Mouse (Mus musculus): ENCODE measurements around the gene Pdzk1ip1. TPM values are rescaled to one million over a fixed set of nuclear protein-coding genes. Genes with fewer than 3 reads are reported as not detected.
A peak's percentile ranks its signal among the peaks of the same experiment; 100 is the strongest.

Pdzk1ip1 gene
- polyA plus RNA-seq, 1 experiment from 2014 or later: 1.2 TPM

GRCm38 (mm10) chr4:115079821-115080349, 8.6 kb upstream of the Pdzk1ip1 start:
- Histone ChIP-seq H3K36me3 (no peaks in the 10 kb centered on the region), H3K4me3 (no peak overlapping the region), H3K9ac (replicated peaks) (no peak overlapping the region), H3K9me3 (no peaks in the 10 kb centered on the region), H3K4me1 (peaks cover 14% of the 10 kb centered on the region), H3K27ac (replicated peaks) (no peak overlapping the region), H3K4me2 (replicated peaks) (no peak overlapping the region), H3K27me3 (no peaks in the 10 kb centered on the region)
- no peak for ATAC-seq (replicated peaks)
- WGBS: 10% methylated on average over 5 of the region's 5 CpGs

DNA sequence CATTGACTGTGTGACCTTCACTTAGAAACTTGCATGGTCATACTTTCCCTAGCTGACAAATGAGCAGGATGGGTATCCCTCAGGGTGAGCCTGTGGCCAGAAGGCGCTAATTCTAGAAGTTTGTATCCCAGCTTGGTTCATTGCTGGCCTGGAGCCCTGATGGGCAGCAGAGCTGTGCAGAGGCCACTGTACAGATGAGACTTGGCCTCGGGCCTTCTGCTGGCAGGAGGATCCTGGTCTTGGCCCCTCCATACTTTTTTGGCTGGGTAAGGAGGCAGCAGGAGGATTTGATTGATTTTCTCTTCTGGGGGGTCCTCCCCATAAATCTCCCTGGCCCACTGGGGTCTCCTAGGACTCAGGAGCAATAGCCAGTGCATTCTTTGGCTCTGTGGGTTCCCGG, 5.5 kb upstream of the Pdzk1ip1 start:
- WGBS: 78% methylated on average over 3 of the region's 3 CpGs

DNA sequence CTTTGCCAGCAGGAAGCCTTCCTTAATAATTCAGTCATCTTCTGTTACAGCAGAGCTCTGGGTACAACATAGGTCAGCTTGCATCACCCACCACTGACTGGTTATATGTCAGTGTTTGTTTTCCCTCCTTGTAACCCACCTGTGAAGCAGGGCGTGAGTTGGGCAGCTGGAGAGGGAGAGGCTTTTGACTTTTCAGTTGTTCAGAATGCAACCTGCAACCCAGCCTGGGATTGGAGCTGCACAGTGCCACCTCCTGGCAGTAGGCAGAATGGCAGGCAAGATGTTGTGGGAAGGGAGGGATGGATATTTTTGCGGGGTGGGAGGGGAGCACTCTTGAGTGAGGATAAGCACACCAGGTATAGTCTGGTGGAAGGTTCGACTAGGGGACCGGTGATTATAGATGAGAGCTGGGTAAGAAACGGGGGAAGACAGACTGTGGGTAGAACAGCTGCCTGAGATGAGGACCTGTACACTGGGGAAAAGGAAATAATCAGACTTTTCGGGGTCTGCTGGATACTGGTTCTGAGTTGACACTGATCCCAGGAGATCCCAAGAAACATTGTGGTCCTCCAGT, 2.9 kb upstream of the Pdzk1ip1 start:
- Histone ChIP-seq H3K4me1 (no peaks in the 10 kb centered on the region), H3K27ac (replicated peaks) (no peak overlapping the region), H3K36me3 (no peaks in the 10 kb centered on the region), H3K9me3 (no peaks in the 10 kb centered on the region), H3K9ac (replicated peaks) (no peak overlapping the region), H3K4me2 (replicated peaks) (no peak overlapping the region), H3K27me3 (peaks cover 12% of the 10 kb centered on the region; the same call in 1 of the 2 replicates), H3K4me3 (no peak overlapping the region)
- WGBS: 16% methylated on average over 6 of the region's 6 CpGs
- peak; percentile 53; the same call in 1 of the 2 replicates for ATAC-seq (replicated peaks)

More for the DNA sequence above, 5.5 kb upstream of the Pdzk1ip1 start:
- no peak overlapping the region for H3K4me2 ChIP-seq (replicated peaks)
- H3K4me1 ChIP-seq: peaks cover 14% of the 10 kb centered on the region
- no peaks in the 10 kb centered on the region for H3K9me3 ChIP-seq
- peaks cover 11% of the 10 kb centered on the region; the same call in 1 of the 2 replicates for H3K27me3 ChIP-seq
- H3K4me3 ChIP-seq: no peak overlapping the region
- H3K36me3 ChIP-seq: no peaks in the 10 kb centered on the region
- no peak for ATAC-seq (replicated peaks)
- H3K9ac ChIP-seq (replicated peaks): no peak overlapping the region
- no peak overlapping the region for H3K27ac ChIP-seq (replicated peaks)

- H3K4me1 ChIP-seq: no peaks in the 10 kb centered on the region
- 69% methylated on average over 4 of the region's 4 CpGs for WGBS
- no peak overlapping the region for H3K9ac ChIP-seq (replicated peaks)
- H3K4me3 ChIP-seq: no peak overlapping the region
- ATAC-seq (replicated peaks): no peak
- peaks cover 12% of the 10 kb centered on the region; the same call in 1 of the 2 replicates for H3K27me3 ChIP-seq
- H3K36me3 ChIP-seq: no peaks in the 10 kb centered on the region
- no peak overlapping the region for H3K4me2 ChIP-seq (replicated peaks)
- H3K27ac ChIP-seq (replicated peaks): no peak overlapping the region
- no peaks in the 10 kb centered on the region for H3K9me3 ChIP-seq
Observed at GRCm38 (mm10) chr4:115086257-115086656, 2.3 kb upstream of the Pdzk1ip1 start.

DNA sequence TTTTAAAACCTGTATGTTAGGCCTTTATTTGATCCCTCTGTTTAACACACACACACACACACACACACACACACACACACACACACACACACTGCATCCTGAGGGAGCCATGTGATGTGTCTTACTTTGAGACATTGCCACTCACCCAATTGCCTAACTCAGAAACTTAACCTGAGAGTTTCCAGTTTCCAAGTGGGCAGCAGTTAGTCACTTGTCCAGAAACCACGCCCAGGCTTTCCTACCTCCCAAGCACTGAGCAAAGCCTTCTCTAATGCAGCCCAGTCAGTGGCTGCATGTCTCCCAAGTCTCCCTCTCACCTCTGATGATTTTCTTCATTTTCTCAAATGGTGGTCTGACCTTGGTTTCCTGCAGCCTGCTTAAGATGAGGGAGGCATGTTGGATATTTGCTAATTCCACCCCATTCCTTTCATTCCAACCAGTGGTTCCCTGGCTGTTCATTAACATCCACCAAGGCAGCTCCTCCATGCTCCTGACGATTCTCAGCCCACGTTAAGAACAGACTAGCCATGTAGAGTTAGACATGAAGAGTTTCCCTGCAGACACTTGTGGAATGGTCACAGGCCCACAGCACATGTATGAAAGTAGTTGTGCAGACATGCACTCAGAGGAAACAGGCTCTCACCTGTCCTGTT, 1.6 kb upstream of the Pdzk1ip1 start:
- no peak for ATAC-seq (replicated peaks)
- Histone ChIP-seq H3K27ac (replicated peaks) (no peak overlapping the region), H3K36me3 (no peaks in the 10 kb centered on the region), H3K9me3 (no peaks in the 10 kb centered on the region), H3K4me2 (replicated peaks) (no peak overlapping the region), H3K4me1 (no peaks in the 10 kb centered on the region), H3K9ac (replicated peaks) (no peak overlapping the region), H3K4me3 (no peak overlapping the region), H3K27me3 (peaks cover 12% of the 10 kb centered on the region; the same call in 1 of the 2 replicates)
- WGBS: 68% methylated on average over 3 of the region's 3 CpGs

- WGBS: 80% methylated on average over 2 of the region's 2 CpGs
- H3K27me3 ChIP-seq: peaks cover 24% of the 10 kb centered on the region
- ATAC-seq (replicated peaks): no peak
Observed at GRCm38 (mm10) chr4:115090592-115090991, 2.1 kb downstream of the Pdzk1ip1 start.

GRCm38 (mm10) chr4:115091806-115092205, 3.3 kb downstream of the Pdzk1ip1 start:
- no peak overlapping the region for H3K27ac ChIP-seq (replicated peaks)
- H3K4me1 ChIP-seq: peaks cover 8% of the 10 kb centered on the region
- no peaks in the 10 kb centered on the region for H3K9me3 ChIP-seq
- WGBS: 87% methylated on average over 3 of the region's 3 CpGs
- no peak for ATAC-seq (replicated peaks)
- no peak overlapping the region for H3K9ac ChIP-seq (replicated peaks)
- peaks cover 28% of the 10 kb centered on the region for H3K27me3 ChIP-seq
- H3K36me3 ChIP-seq: no peaks in the 10 kb centered on the region
- no peak overlapping the region for H3K4me2 ChIP-seq (replicated peaks)
- H3K4me3 ChIP-seq: no peak overlapping the region

More at GRCm38 (mm10) chr4:115090592-115090991, 2.1 kb downstream of the Pdzk1ip1 start:
- Histone ChIP-seq H3K9me3 (no peaks in the 10 kb centered on the region), H3K36me3 (no peaks in the 10 kb centered on the region), H3K9ac (replicated peaks) (no peak overlapping the region), H3K4me3 (no peak overlapping the region), H3K27ac (replicated peaks) (no peak overlapping the region), H3K4me2 (replicated peaks) (no peak overlapping the region), H3K4me1 (peaks cover 1% of the 10 kb centered on the region)

DNA sequence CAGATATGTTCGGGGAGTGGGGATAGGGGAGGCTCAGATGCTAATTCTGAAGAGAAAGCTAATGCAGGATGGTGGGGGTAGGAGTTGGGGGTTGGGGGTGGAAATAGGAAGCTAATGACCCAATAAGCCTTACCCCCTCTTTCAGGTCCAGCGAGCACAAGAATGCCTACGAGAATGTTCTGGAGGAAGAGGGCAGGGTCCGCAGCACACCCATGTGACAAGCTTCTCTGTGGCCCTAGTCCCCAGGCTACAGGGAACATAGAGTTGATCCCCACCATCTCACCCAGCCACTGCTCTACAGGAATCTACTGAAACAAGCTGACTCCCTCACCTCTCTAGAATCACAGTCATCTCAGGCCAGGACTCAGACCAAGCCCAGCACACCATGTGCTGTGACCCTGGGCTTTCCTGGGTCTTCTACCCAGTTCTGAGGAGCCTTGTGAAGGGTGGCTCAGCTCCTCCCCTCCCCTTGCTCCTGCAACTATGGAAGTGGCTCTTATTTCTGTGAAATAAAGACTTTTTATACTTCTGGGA, 4.9 kb downstream of the Pdzk1ip1 start:
- H3K4me2 ChIP-seq (replicated peaks): no peak overlapping the region
- no peak overlapping the region for H3K4me3 ChIP-seq
- peaks cover 11% of the 10 kb centered on the region for H3K4me1 ChIP-seq
- H3K9me3 ChIP-seq: no peaks in the 10 kb centered on the region
- H3K27me3 ChIP-seq: peaks cover 27% of the 10 kb centered on the region
- no peak for ATAC-seq (replicated peaks)
- H3K27ac ChIP-seq (replicated peaks): no peak overlapping the region
- 82% methylated on average over 4 of the region's 4 CpGs for WGBS
- no peaks in the 10 kb centered on the region for H3K36me3 ChIP-seq
- H3K9ac ChIP-seq (replicated peaks): no peak overlapping the region

GRCm38 (mm10) chr4:115094056-115094455, 5.5 kb downstream of the Pdzk1ip1 start:
- no peak for ATAC-seq (replicated peaks)
- Histone ChIP-seq H3K4me3 (no peak overlapping the region), H3K27ac (replicated peaks) (no peak overlapping the region), H3K4me2 (replicated peaks) (no peak overlapping the region), H3K36me3 (no peaks in the 10 kb centered on the region), H3K27me3 (peaks cover 27% of the 10 kb centered on the region), H3K9ac (replicated peaks) (no peak overlapping the region), H3K9me3 (no peaks in the 10 kb centered on the region), H3K4me1 (peaks cover 11% of the 10 kb centered on the region)
- WGBS: 73% methylated on average over 2 of the region's 2 CpGs

GRCm38 (mm10) chr4:115095671-115096434, 7.3 kb downstream of the Pdzk1ip1 start:
- H3K9ac ChIP-seq (replicated peaks): peak overlapping the region; percentile 38
- ATAC-seq (replicated peaks): peak; percentile 62
- H3K27ac ChIP-seq (replicated peaks): no peak overlapping the region
- peak overlapping the region; percentile 82 for H3K4me2 ChIP-seq (replicated peaks)
- peak overlapping the region; percentile 42 for H3K4me3 ChIP-seq
- H3K27me3 ChIP-seq: peaks cover 27% of the 10 kb centered on the region
- H3K36me3 ChIP-seq: no peaks in the 10 kb centered on the region
- peaks cover 11% of the 10 kb centered on the region for H3K4me1 ChIP-seq
- H3K9me3 ChIP-seq: no peaks in the 10 kb centered on the region
- WGBS: under 1% methylated on average over 31 of the region's 31 CpGs

DNA sequence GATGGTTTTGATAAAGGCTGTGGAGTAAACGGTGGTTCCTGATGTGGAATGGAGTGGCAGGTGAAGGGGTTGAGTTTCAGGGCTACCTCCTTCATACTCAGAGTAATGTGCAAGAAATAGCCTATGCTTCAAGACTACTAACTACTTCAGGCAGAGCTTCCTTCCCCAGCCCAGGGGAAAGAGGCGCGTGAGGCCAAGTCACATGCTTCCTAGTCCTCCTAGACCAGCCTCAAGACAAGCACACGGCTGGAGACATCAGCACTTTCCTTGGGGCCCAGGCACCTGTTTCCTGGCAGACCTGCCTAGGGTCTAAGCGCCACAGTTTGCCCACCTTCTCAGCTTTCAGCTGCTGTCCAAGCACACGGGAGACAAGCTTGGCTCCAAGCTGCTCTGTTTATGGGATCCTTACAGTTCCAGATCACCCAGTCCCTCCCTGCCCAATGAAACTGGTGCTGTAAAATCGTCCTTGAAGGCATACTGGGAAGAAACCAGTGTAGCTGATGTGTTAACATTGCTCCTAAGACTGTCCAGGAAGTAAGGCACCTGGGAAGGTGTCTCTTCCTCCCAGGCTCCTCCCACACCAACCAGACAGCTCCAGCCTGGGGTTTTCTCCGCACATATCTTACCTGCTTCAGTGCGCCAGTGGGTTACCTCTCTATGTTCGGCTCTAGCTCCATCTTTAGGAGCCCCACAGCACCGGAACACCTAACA, 8.1 kb downstream of the Pdzk1ip1 start:
- peak overlapping the region; percentile 82; the same call in 1 of the 2 replicates for H3K4me2 ChIP-seq (replicated peaks)
- H3K27ac ChIP-seq (replicated peaks): no peak overlapping the region
- H3K36me3 ChIP-seq: no peaks in the 10 kb centered on the region
- H3K9ac ChIP-seq (replicated peaks): no peak overlapping the region
- ATAC-seq (replicated peaks): peak; percentile 30; the same call in 1 of the 2 replicates
- H3K4me1 ChIP-seq: peaks cover 11% of the 10 kb centered on the region
- peaks cover 27% of the 10 kb centered on the region for H3K27me3 ChIP-seq
- WGBS: 17% methylated on average over 11 of the region's 11 CpGs
- no peak overlapping the region for H3K4me3 ChIP-seq
- H3K9me3 ChIP-seq: no peaks in the 10 kb centered on the region

Measured in forebrain, embryonic 15.5 days (tissue).